Mouse (Mus musculus) limb, embryonic 12.5 days (tissue): ENCODE measurements at regions not wholly inside any gene's neighbourhood (a gene's known extent, or its start where the extent isn't known, plus 50 kb on each side); places are given as distances from the start of the nearest gene placed in this dataset.
A peak's percentile ranks its signal among the peaks of the same experiment; 100 is the strongest.
"Not testable (repeated sequence)": the region's sequence is repeated elsewhere in the genome, so short reads cannot be mapped to it uniquely, and the experiment has no call there.

Experiments
- ATAC-seq: fragments of 200-750 bp; cut with Nextera tagmentation; 2 replicates; pipeline ENCODE4 v1.8.0; 2017; ENCODE audit warnings: low read depth, moderate TSS enrichment; ENCODE audit not compliant: insufficient number of reproducible peaks, insufficient read depth, low FRiP score, low TSS enrichment
- H3K27ac ChIP-seq: fragments of 300-500 bp; sonication (generic); 2 replicates; pipeline ENCODE4 v1.5.1; 2016; ENCODE audit warnings: mild to moderate bottlenecking, moderate library complexity
- H3K27me3 ChIP-seq: fragments of 300-500 bp; sonication (generic); 2 replicates; pipeline ENCODE4 v1.6.1; 2016; ENCODE audit warnings: mild to moderate bottlenecking, moderate library complexity
- H3K36me3 ChIP-seq: fragments of 300-500 bp; sonication (generic); 2 replicates; pipeline ENCODE4 v1.6.1; 2016; ENCODE audit warnings: mild to moderate bottlenecking, moderate library complexity
- H3K4me1 ChIP-seq: fragments of 300-500 bp; sonication (generic); replicated peaks from 2 replicates; pipeline ENCODE4 v1.6.1; 2016
- H3K4me2 ChIP-seq: fragments of 300-500 bp; sonication (generic); 2 replicates; pipeline ENCODE4 v1.6.1; 2016; ENCODE audit warnings: mild to moderate bottlenecking, moderate library complexity
- H3K4me3 ChIP-seq: fragments of 300-500 bp; sonication (generic); replicated peaks from 2 replicates; pipeline ENCODE4 v1.5.1; 2016; ENCODE audit warnings: mild to moderate bottlenecking
- H3K9ac ChIP-seq: fragments of 300-500 bp; sonication (generic); replicated peaks from 2 replicates; pipeline ENCODE4 v1.6.1; 2016; ENCODE audit warnings: mild to moderate bottlenecking, moderate library complexity
- H3K9me3 ChIP-seq: fragments of 300-500 bp; sonication (generic); 2 replicates; pipeline ENCODE4 v1.6.1; 2016; ENCODE audit warnings: mild to moderate bottlenecking, moderate library complexity
- WGBS: fragments of 180-500 bp; shearing (Covaris S2); methylation state at CpG from one replicate; pipeline ENCODE4 v1.1.7; 2016; 5-methylcytosine and 5-hydroxymethylcytosine counted together

- no peak for ATAC-seq
- H3K4me2 ChIP-seq = no peak overlapping the region
- H3K36me3 ChIP-seq = no peaks in the 10 kb centered on the region
- no peak overlapping the region for H3K27ac ChIP-seq
- H3K9me3 ChIP-seq = no peaks in the 10 kb centered on the region
- H3K4me1 ChIP-seq = no peaks in the 10 kb centered on the region
- H3K9ac ChIP-seq = no peak overlapping the region
- no peak overlapping the region for H3K4me3 ChIP-seq
- WGBS = 79% methylated on average over 3 of the region's 3 CpGs
- H3K27me3 ChIP-seq = no peaks in the 10 kb centered on the region
Measured at GRCm38 (mm10) chr4:45647514-45647913, 115.2 kb upstream of the Shb start.

- Histone ChIP-seq H3K4me3 (no peak overlapping the region), H3K9me3 (no peaks in the 10 kb centered on the region), H3K9ac (no peak overlapping the region), H3K4me1 (peaks cover 25% of the 10 kb centered on the region), H3K36me3 (no peaks in the 10 kb centered on the region), H3K27me3 (peaks cover 7% of the 10 kb centered on the region), H3K27ac (no peak overlapping the region), H3K4me2 (no peak overlapping the region)
- 84% methylated on average over 10 of the region's 10 CpGs for WGBS
- ATAC-seq = no peak
Measured at GRCm38 (mm10) chr4:45642604-45643003, 110.3 kb upstream of the Shb start.

- H3K4me3 ChIP-seq = no peak overlapping the region
- peaks cover 4% of the 10 kb centered on the region; the same call in 1 of the 2 replicates for H3K9me3 ChIP-seq
- peaks cover 7% of the 10 kb centered on the region for H3K27me3 ChIP-seq
- WGBS = 52% methylated on average over 5 of the region's 5 CpGs
- no peak overlapping the region for H3K9ac ChIP-seq
- no peaks in the 10 kb centered on the region for H3K36me3 ChIP-seq
- no peak for ATAC-seq
- H3K4me1 ChIP-seq = peaks cover 25% of the 10 kb centered on the region
- no peak overlapping the region for H3K27ac ChIP-seq
- no peak overlapping the region for H3K4me2 ChIP-seq
Measured at GRCm38 (mm10) chr4:45641272-45641671, 109.0 kb upstream of the Shb start.

- H3K4me2 ChIP-seq = no peak overlapping the region
- no peak overlapping the region for H3K9ac ChIP-seq
- no peaks in the 10 kb centered on the region for H3K36me3 ChIP-seq
- no peak overlapping the region for H3K27ac ChIP-seq
- H3K4me1 ChIP-seq = peaks cover 25% of the 10 kb centered on the region
- no peak for ATAC-seq
- peaks cover 7% of the 10 kb centered on the region for H3K27me3 ChIP-seq
- peaks cover 7% of the 10 kb centered on the region; the same call in 1 of the 2 replicates for H3K9me3 ChIP-seq
- H3K4me3 ChIP-seq = no peak overlapping the region
- WGBS = 21% methylated on average over 11 of the region's 11 CpGs
Measured at GRCm38 (mm10) chr4:45640713-45641112, 108.4 kb upstream of the Shb start.

GRCm38 (mm10) chr4:45639397-45640034 lies 107.2 kb upstream of the Shb start:
- Histone ChIP-seq H3K27me3 (peaks cover 7% of the 10 kb centered on the region), H3K4me1 (peaks cover 25% of the 10 kb centered on the region), H3K4me2 (no peak overlapping the region), H3K36me3 (no peaks in the 10 kb centered on the region), H3K27ac (no peak overlapping the region), H3K9ac (no peak overlapping the region), H3K4me3 (no peak overlapping the region), H3K9me3 (peaks cover 7% of the 10 kb centered on the region; the same call in 1 of the 2 replicates)
- no peak for ATAC-seq
- WGBS = 78% methylated on average over 12 of the region's 12 CpGs

- H3K27ac ChIP-seq = no peak overlapping the region
- no peak overlapping the region for H3K4me2 ChIP-seq
- no peak overlapping the region for H3K9ac ChIP-seq
- H3K9me3 ChIP-seq = peaks cover 7% of the 10 kb centered on the region; the same call in 1 of the 2 replicates
- 49% methylated on average over 8 of the region's 8 CpGs for WGBS
- ATAC-seq = no peak
- no peaks in the 10 kb centered on the region for H3K36me3 ChIP-seq
- H3K4me1 ChIP-seq = peaks cover 25% of the 10 kb centered on the region
- H3K27me3 ChIP-seq = peaks cover 7% of the 10 kb centered on the region
- no peak overlapping the region for H3K4me3 ChIP-seq
Measured at GRCm38 (mm10) chr4:45638411-45638810, 106.1 kb upstream of the Shb start.

GRCm38 (mm10) chr4:45631276-45632045 lies 99.2 kb upstream of the Shb start:
- Histone ChIP-seq H3K9me3 (peaks cover 5% of the 10 kb centered on the region; the same call in 1 of the 2 replicates), H3K9ac (no peak overlapping the region), H3K27me3 (peaks cover 7% of the 10 kb centered on the region; the same call in 1 of the 2 replicates), H3K4me2 (no peak overlapping the region), H3K27ac (no peak overlapping the region), H3K36me3 (no peaks in the 10 kb centered on the region), H3K4me3 (no peak overlapping the region), H3K4me1 (peaks cover 26% of the 10 kb centered on the region)
- ATAC-seq = no peak
- WGBS = 51% methylated on average over 7 of the region's 7 CpGs

- WGBS = 91% methylated on average over 7 of the region's 7 CpGs
Measured at GRCm38 (mm10) chr4:45625633-45626032, 93.4 kb upstream of the Shb start.

GRCm38 (mm10) chr4:45622017-45622416 lies 89.7 kb upstream of the Shb start:
- H3K27me3 ChIP-seq = no peaks in the 10 kb centered on the region
- ATAC-seq = no peak
- H3K4me2 ChIP-seq = no peak overlapping the region
- no peak overlapping the region for H3K9ac ChIP-seq
- H3K4me1 ChIP-seq = peaks cover 2% of the 10 kb centered on the region; the same call in 1 of the 2 replicates
- 0 out of 2 replicates have a peak, but pooled peaks cover 6% of the 10 kb centered on the region for H3K9me3 ChIP-seq
- H3K27ac ChIP-seq = no peak overlapping the region
- no peaks in the 10 kb centered on the region for H3K36me3 ChIP-seq
- no peak overlapping the region for H3K4me3 ChIP-seq
- WGBS = 74% methylated on average over 5 of the region's 5 CpGs

More at GRCm38 (mm10) chr4:45625633-45626032, 93.4 kb upstream of the Shb start:
- Histone ChIP-seq H3K27me3 (0 out of 2 replicates have a peak, but pooled peaks cover 4% of the 10 kb centered on the region), H3K4me1 (0 out of 2 replicates have a peak, but pooled peaks cover 7% of the 10 kb centered on the region), H3K36me3 (no peaks in the 10 kb centered on the region), H3K9ac (no peak overlapping the region), H3K4me2 (no peak overlapping the region), H3K9me3 (0 out of 2 replicates have a peak, but pooled peaks cover 3% of the 10 kb centered on the region), H3K4me3 (no peak overlapping the region), H3K27ac (no peak overlapping the region)
- ATAC-seq = no peak

- Histone ChIP-seq H3K4me2 (no peak overlapping the region), H3K9me3 (0 out of 2 replicates have a peak, but pooled peaks cover 9% of the 10 kb centered on the region), H3K4me3 (no peak overlapping the region), H3K27me3 (no peaks in the 10 kb centered on the region), H3K4me1 (peaks cover 8% of the 10 kb centered on the region; the same call in 1 of the 2 replicates), H3K36me3 (no peaks in the 10 kb centered on the region), H3K9ac (0 out of 2 replicates have a peak overlapping the region, but pooled peaks have one; percentile 24), H3K27ac (no peak overlapping the region)
- ATAC-seq = no peak
- 44% methylated on average over 3 of the region's 3 CpGs for WGBS
Measured at GRCm38 (mm10) chr4:45617126-45617525, 84.9 kb upstream of the Shb start.

- not testable (repeated sequence) for H3K9ac ChIP-seq, H3K4me1 ChIP-seq, H3K9me3 ChIP-seq, H3K36me3 ChIP-seq, ATAC-seq, H3K27me3 ChIP-seq, H3K27ac ChIP-seq, H3K4me3 ChIP-seq, H3K4me2 ChIP-seq
- 71% methylated on average over 3 of the region's 3 CpGs for WGBS
Measured at GRCm38 (mm10) chr4:45613498-45613897, 81.2 kb upstream of the Shb start.
